Comparison of ENCODE assay signal across 8 mouse cellular contexts in genomic region chr9:119980770-119981182, GRCm38 (mm10). TPM values are rescaled to one million over a fixed set of nuclear protein-coding genes. Genes with fewer than 3 reads are reported as not detected.
A peak's percentile ranks its signal among the peaks of the same experiment; 100 is the strongest.
DNase-seq lines count a peak whose midpoint lies in the region; ATAC-seq and TF ChIP-seq lines count a peak whose summit lies in the region.

No protein-coding gene starts in this region.

- peak overlapping the region; percentile 80 for H3K4me2 ChIP-seq in lung, postnatal 0 days (replicated peaks; ENCODE audit: low read depth, low read length)
- H3K4me2 ChIP-seq in midbrain, embryonic 14.5 days (ENCODE audit: low read length), result peak overlapping the region; percentile 84; the same call in 1 of the 2 replicates

- no peak for TF ChIP-seq CTCF in lung, postnatal 0 days (IDR thresholded peaks at IDR 0.05)

- 3% methylated on average over 4 of the region's 4 CpGs for WGBS in lung, postnatal 0 days
- 5% methylated on average over 4 of the region's 4 CpGs for WGBS in forebrain, embryonic 10.5 days
- 8% methylated on average over 4 of the region's 4 CpGs for WGBS in midbrain, embryonic 14.5 days

- no peak for DNase-seq in lung, postnatal 0 days (ENCODE audit: low spot score)
- no peak for DNase-seq in lung, postnatal 36 days
- DNase-seq in forebrain, embryonic 10.5 days (ENCODE audit: extremely low spot score, low spot score), result peak; percentile 37
- DNase-seq in kidney, adult 9 months, result peak; percentile 64
- DNase-seq in midbrain, embryonic 14.5 days, result no peak
- no peak for DNase-seq in spleen, postnatal 4 days (ENCODE audit: low spot score in 2 of 2)
- DNase-seq in gastrocnemius, adult 8-10 months (ENCODE audit: low spot score in 2 of 2), result no peak
- no peak for DNase-seq in testis, postnatal 14 days (ENCODE audit: low spot score)

- H3K9ac ChIP-seq in lung, postnatal 0 days (replicated peaks; ENCODE audit: low read depth), result 0 out of 2 replicates have a peak overlapping the region, but pooled peaks have one; percentile 97
- H3K9ac ChIP-seq in midbrain, embryonic 14.5 days (replicated peaks; ENCODE audit: low read length), result no peak overlapping the region; the same call in 1 of the 2 replicates

- no peak for TF ChIP-seq EP300 in lung, postnatal 0 days (IDR thresholded peaks at IDR 0.05)

- peak overlapping the region; percentile 93 for H3K4me3 ChIP-seq in lung, postnatal 0 days (ENCODE audit: low read depth, low read length)
- H3K4me3 ChIP-seq in forebrain, embryonic 10.5 days, result peak overlapping the region; percentile 74
- H3K4me3 ChIP-seq in midbrain, embryonic 14.5 days (replicated peaks; ENCODE audit: low read depth, low read length), result no peak overlapping the region

- ATAC-seq in lung, postnatal 0 days, result peak; percentile 1; the same call in 1 of the 2 replicates
- ATAC-seq in midbrain, embryonic 14.5 days (ENCODE audit: low FRiP score, low TSS enrichment), result no peak

- H3K9me3 ChIP-seq in lung, postnatal 0 days (ENCODE audit: low read length), result no peaks in the 10 kb centered on the region
- no peaks in the 10 kb centered on the region for H3K9me3 ChIP-seq in forebrain, embryonic 10.5 days
- no peaks in the 10 kb centered on the region for H3K9me3 ChIP-seq in midbrain, embryonic 14.5 days (ENCODE audit: control insufficient read depth, low read length)

- no peaks in the 10 kb centered on the region for H3K27me3 ChIP-seq in lung, postnatal 0 days (replicated peaks; ENCODE audit: insufficient read depth, low read length)
- peaks cover 14% of the 10 kb centered on the region; the same call in 1 of the 2 replicates for H3K27me3 ChIP-seq in forebrain, embryonic 10.5 days (ENCODE audit: poor library complexity, severe bottlenecking)
- H3K27me3 ChIP-seq in midbrain, embryonic 14.5 days (ENCODE audit: control insufficient read depth, insufficient read depth, low read length), result peaks cover 21% of the 10 kb centered on the region

- peak overlapping the region; percentile 98 for H3K27ac ChIP-seq in lung, postnatal 0 days (ENCODE audit: low read length)
- H3K27ac ChIP-seq in forebrain, embryonic 10.5 days, result peak overlapping the region; percentile 87
- H3K27ac ChIP-seq in midbrain, embryonic 14.5 days (replicated peaks; ENCODE audit: low read depth, low read length), result no peak overlapping the region

- H3K4me1 ChIP-seq in lung, postnatal 0 days (ENCODE audit: insufficient read depth, low read depth, low read length), result peaks cover 33% of the 10 kb centered on the region
- peaks cover 87% of the 10 kb centered on the region for H3K4me1 ChIP-seq in forebrain, embryonic 10.5 days
- peaks cover 32% of the 10 kb centered on the region for H3K4me1 ChIP-seq in midbrain, embryonic 14.5 days (ENCODE audit: control insufficient read depth, insufficient read depth, low read length)

- peaks cover 4% of the 10 kb centered on the region; the same call in 1 of the 2 replicates for H3K36me3 ChIP-seq in lung, postnatal 0 days (ENCODE audit: insufficient read depth, low read length)
- H3K36me3 ChIP-seq in forebrain, embryonic 10.5 days (replicated peaks), result peaks cover 7% of the 10 kb centered on the region
- H3K36me3 ChIP-seq in midbrain, embryonic 14.5 days (ENCODE audit: control insufficient read depth, insufficient read depth, low read length), result no peaks in the 10 kb centered on the region

RNA-seq across cellular contexts. Expression of gene Csrnp1, which starts 3.7 kb away (rescaled TPM):
- polyA plus RNA-seq in lung, postnatal 0 days (2015; fragmentation: Nextera tagmentation; extraction: Ambion mirVana), result 9.4 and 10.5 TPM in 2 replicates
- polyA plus RNA-seq in forebrain, embryonic 10.5 days (2016; fragmentation: Nextera tagmentation; extraction: Ambion mirVana), result 3.3 and 4.2 TPM in 2 replicates
- 0.67 and 2.2 TPM in 2 replicates for polyA plus RNA-seq in midbrain, embryonic 14.5 days (2014; fragmentation: Nextera tagmentation; extraction: Ambion mirVana)
- 10 to 100 TPM in 1 of 4 experiments, 1 to 10 TPM in 3; 3.6 to 10.2 (median 5.9) TPM for total RNA-seq in gastrocnemius, adult 8-10 months (2022)

RNA-seq across cellular contexts. Expression of gene Xirp1, which starts 42.6 kb away (rescaled TPM):
- 0.21 and 0.35 TPM in 2 replicates for polyA plus RNA-seq in lung, postnatal 0 days (2015; fragmentation: Nextera tagmentation; extraction: Ambion mirVana)
- polyA plus RNA-seq in forebrain, embryonic 10.5 days (2016; fragmentation: Nextera tagmentation; extraction: Ambion mirVana), result not detected in 2 replicates
- not detected in 2 replicates for polyA plus RNA-seq in midbrain, embryonic 14.5 days (2014; fragmentation: Nextera tagmentation; extraction: Ambion mirVana)
- 100 to 1,000 TPM in 2 of 4 experiments, 10 to 100 TPM in 2; 68.7 to 171 (median 104) TPM for total RNA-seq in gastrocnemius, adult 8-10 months (2022)

RNA-seq across cellular contexts. Expression of gene Ttc21a, which starts 43.4 kb away (rescaled TPM):
- polyA plus RNA-seq in lung, postnatal 0 days (2015; fragmentation: Nextera tagmentation; extraction: Ambion mirVana), result 1.8 and 2.3 TPM in 2 replicates
- polyA plus RNA-seq in forebrain, embryonic 10.5 days (2016; fragmentation: Nextera tagmentation; extraction: Ambion mirVana), result 0.31 and 0.42 TPM in 2 replicates
- 0.45 and 0.49 TPM in 2 replicates for polyA plus RNA-seq in midbrain, embryonic 14.5 days (2014; fragmentation: Nextera tagmentation; extraction: Ambion mirVana)
- not detected for total RNA-seq in gastrocnemius, adult 8-10 months (2022)

RNA-seq across cellular contexts. Expression of gene Gorasp1, which starts 43.4 kb away (rescaled TPM):
- 16.5 and 16.7 TPM in 2 replicates for polyA plus RNA-seq in lung, postnatal 0 days (2015; fragmentation: Nextera tagmentation; extraction: Ambion mirVana)
- 29.9 and 30.4 TPM in 2 replicates for polyA plus RNA-seq in forebrain, embryonic 10.5 days (2016; fragmentation: Nextera tagmentation; extraction: Ambion mirVana)
- 25.2 and 31.7 TPM in 2 replicates for polyA plus RNA-seq in midbrain, embryonic 14.5 days (2014; fragmentation: Nextera tagmentation; extraction: Ambion mirVana)
- 10 to 100 TPM; 21.7 to 25.8 (median 24.7) TPM for total RNA-seq in gastrocnemius, adult 8-10 months (2022)

Comparison
In these comparisons a context has a peak if more than half of its experiments do, and no peak if none do; other contexts are left out.
1. DNase-seq: peak in forebrain, embryonic 10.5 days (single experiment) and kidney, adult 9 months (single experiment); none in lung, postnatal 0 days (single experiment), lung, postnatal 36 days (single experiment), midbrain, embryonic 14.5 days (single experiment), spleen, postnatal 4 days (0 of 2), gastrocnemius, adult 8-10 months (0 of 2) and testis, postnatal 14 days (single experiment).